Mouse (Mus musculus) cerebellum, adult 18-20 months (tissue): ENCODE data around the gene Hist1h2be.
A peak's percentile ranks its signal among the peaks of the same experiment; 100 is the strongest.
"Not testable (repeated sequence)": the region's sequence is repeated elsewhere in the genome, so short reads cannot be mapped to it uniquely, and the experiment has no call there.

Experiments used
- DNase-seq, 2 experiments: peaks; one replicate each; pipeline ENCODE4 v3.0.0; 2021

Hist1h2be gene

DNA sequence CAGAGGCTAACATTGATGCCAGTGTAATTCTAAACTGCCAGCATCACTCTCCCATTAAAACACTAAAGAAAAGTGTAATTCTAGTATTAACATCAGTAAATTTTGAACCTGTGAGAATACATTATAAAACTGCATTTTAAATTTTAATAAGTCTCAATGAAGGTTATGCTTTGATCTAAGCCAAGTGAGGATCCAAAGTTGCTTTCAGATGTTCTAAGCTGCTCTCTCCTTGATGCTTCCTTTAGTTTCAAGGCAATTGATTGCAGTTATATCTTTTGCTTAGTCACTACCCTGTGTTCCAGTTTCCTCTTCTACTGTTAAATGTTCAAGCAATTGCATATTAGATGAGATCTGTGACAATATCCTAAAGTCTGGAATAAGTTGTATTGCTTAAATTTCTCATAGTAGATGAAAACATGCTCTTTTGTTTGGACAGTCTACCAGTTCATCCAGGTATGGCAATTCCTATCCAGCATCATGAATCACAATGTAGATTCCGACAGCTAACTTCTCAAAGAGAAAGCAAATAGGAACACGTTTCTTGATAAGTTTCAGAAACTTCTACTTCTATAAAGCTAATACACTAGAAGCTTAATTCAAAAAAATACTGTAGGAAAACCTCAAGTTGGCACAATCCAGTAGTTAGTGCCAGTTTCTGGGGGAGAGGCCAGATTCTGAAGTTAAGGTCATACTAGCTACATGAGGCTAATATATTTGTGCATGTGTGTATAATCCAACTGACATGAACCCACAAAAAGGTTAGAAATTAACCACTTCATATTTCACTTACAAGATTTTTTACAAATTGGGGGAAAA is 48.5 kb downstream of the Hist1h2be start:
- no peak for DNase-seq

DNA sequence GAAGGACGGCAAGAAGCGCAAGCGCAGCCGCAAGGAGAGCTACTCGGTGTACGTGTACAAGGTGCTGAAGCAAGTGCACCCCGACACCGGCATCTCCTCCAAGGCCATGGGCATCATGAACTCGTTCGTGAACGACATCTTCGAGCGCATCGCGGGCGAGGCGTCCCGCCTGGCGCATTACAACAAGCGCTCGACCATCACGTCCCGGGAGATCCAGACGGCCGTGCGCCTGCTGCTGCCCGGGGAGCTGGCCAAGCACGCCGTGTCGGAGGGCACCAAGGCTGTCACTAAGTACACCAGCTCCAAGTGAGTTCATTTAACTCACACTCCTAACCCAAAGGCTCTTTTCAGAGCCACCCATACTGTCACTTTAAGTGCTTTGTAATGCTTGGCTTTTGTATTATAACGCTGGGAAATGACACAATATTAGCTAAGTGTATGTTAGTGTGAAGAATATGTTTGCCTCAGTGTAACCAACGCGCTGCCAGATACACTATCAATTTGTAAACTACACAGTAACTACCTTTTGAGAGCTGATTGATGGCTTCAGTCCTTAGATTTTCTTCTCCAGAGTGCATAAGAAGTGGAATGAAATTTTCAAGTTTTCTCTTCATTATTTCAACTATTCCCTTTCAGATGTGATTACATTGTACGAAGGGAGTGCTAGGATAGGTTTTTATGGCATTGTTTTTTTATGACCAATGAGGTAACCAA is 49.3 kb downstream of the Hist1h2be start:
- peak in 1 of 2 experiments; percentile 19 for DNase-seq

DNA sequence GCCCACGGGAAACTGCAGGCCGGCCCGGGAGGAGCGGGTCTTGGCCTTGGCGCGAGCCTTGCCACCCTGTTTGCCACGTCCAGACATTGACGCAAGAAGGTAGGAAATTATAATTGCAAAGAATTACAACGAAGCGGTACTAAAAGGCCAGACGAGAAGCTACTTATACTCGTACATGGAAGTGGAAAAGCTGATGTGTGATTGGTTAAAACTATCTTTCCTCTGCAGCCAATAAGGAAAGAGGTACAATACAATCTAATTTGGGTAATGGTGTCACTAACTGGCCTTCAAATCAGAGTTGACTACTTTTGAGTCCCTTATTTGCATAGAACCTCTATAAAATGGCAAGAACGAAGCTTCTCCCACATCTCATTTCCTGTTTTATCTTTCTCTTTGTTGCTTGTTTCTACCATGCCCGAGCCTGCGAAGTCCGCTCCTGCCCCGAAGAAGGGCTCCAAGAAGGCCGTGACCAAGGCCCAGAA is 49.9 kb downstream of the Hist1h2be start, which contains the start of the genes Hist1h2ae and Hist1h2bg:
TSS of gene Hist1h2ae (minus strand) at position 199 of the 482 bp plus-strand sequence.
TSS of gene Hist1h2bg (plus strand) at position 375 of the 482 bp plus-strand sequence.
- DNase-seq, result peak in 1 of 2 experiments; percentile 57

DNA sequence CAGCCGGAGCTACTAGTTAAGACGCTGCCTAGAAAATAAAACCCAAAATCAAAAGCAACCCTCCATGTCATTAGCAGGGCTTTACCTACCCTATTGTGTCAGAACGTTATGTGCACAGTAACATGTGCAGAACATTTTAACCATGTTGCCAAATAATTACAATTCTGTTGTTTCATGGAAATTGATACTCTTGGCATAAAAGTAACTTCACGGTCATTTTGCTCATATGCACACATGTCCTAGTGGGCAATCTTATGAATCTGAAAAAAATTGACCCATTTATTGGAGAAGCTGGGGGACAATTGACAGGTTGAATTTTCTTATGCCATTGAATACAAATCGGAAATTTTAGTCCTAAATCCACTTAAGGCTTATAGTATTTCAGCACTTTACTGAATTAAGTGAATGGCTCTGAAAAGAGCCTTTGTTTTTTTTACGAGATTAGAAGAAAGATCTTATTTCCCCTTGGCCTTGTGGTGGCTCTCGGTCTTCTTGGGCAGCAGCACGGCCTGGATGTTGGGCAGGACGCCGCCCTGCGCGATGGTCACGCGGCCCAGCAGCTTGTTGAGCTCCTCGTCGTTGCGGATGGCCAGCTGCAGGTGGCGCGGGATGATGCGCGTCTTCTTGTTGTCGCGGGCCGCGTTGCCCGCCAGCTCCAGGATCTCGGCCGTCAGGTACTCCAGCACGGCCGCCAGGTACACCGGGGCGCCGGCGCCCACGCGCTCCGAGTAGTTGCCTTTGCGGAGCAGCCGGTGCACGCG is 50.5 kb downstream of the Hist1h2be start:
- not testable (repeated sequence) for DNase-seq

DNA sequence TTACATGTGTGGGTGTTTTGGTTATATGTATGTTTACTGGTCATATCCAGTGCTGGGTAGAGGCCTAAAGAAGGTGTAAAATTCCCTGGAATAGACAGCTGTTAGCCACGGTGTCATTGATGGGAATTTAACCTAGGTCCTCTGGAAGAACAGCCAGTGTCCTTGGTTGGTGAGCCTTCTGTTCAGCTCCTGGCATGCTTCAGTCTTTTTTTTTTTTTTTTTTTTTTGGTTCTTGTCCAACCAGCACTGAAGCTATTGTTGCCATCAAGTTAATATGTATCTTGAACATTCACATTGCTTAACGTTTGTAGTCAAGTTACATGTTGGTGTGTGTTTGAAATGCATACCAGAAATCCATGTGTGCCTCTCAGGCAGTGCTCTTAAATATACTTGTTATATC is 56.4 kb downstream of the Hist1h2be start:
- DNase-seq, result no peak

DNA sequence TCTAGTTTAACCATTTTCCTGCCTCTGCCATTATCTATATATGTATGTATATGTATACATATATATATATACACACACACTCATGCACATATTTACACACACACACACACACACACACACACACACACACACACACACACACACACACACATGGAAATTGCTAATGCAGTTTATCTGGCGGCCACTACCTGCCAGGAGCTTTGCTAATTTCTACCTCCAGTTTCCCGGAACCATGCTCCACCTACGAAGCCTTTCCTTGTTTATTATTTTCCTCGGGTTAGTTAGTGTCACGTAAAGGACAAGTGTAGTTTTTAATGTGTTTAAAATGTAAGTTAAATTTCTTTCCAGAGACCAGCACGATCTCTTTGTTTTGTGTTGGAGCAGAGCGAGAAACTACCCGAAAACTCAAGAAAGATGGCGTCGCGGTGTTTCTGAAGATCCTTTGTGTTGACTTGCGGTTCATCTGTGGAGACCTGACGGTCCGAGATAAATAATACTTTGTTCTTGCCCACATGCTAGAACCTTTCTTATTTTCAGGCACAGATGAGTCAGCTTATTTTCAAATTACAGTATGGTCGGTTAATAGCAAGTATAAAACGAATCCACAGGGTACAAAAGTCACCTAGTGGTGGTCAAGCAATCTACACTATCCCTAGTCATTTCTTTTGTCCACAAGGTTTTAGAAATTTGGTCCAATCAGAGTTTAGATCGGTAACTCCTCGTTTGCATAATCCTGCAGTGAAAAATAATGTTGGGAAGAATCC is 58.0 kb downstream of the Hist1h2be start:
- peak in 1 of 2 experiments; percentile 44 for DNase-seq

DNA sequence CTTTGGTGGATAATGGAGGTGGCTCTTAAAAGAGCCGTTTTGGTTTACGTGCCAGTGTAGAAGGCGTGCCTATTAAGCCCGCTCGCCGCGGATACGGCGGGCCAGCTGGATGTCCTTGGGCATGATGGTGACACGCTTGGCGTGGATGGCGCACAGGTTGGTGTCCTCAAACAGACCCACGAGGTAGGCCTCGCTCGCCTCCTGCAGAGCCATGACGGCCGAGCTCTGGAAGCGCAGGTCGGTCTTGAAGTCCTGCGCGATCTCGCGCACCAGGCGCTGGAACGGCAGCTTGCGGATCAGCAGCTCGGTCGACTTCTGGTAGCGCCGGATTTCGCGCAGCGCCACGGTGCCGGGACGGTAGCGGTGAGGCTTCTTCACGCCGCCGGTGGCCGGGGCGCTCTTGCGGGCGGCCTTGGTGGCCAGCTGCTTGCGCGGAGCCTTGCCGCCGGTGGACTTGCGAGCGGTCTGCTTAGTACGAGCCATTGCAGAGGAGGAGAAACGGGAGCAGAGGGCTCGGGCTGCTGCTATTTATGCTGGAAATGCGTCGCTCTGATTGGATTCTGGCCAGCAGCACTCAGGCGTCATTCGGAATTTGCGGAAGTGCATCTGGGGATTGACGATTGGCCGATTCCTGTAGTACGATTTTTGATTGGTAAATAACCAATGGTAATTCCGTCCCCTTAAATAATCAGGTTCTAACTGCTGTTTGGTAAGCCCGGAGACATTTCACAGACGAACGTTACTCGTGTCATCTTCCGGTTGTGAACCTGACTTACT is 58.9 kb downstream of the Hist1h2be start, which contains the start of gene Hist1h3e:
TSS of gene Hist1h3e (minus strand) at position 487 of the 777 bp plus-strand sequence.
- DNase-seq, result peak; percentile 87 to 89

DNA sequence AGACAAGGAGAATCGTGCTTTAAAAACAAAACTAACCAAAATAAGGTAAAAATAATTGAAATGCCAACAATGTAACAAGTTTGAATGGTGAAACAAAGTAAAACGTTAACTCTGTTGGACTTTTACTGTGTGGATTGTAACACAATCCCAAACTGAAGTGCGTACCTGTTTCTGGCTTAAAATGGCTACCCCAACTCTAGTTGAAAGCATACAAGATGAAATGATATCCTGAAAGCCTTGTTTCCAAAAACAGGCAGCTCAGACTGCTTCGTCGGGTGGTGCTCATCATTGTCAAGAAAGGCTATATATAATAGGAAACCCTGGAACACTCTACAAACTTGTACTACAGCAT is 59.4 kb downstream of the Hist1h2be start:
- not testable (repeated sequence) for DNase-seq

DNA sequence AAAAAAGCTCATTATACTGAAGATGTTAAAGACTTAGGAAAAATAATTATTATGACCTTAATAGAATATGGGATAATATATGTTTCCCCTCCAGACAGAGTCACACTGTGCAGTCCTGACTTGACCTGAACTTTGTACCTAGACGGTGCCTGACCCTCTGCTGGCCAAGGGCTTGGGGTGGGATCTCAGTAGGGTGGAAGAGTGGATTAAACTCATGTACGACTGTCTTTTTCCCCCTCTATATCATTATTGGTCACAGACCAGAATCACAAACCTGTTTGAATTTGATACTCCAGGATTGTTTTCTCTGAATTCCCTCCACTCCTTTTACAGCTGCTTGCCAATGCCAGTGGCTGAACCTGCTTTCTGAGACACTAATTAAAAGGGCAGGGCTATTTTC is 60.2 kb downstream of the Hist1h2be start:
- DNase-seq, result not testable (repeated sequence)

DNA sequence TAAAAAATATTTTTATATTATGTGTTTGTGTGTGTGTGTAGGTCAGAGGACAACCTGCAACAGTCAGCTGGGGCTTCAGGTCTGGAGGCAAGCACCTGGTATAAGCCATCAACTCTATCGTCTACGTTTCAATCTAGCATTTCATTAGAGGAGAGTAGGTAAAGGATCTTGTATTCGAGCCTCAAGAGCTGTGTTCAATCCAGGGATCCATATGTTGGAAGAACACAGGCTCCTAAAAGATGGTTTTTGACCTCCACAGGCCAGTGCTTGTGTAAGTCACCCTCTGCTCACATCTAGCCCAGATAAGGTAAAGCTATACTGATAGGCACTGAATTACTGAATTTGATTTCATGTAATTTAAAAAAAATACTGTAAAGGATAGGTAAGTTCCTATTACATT is 64.0 kb downstream of the Hist1h2be start:
- no peak for DNase-seq

DNA sequence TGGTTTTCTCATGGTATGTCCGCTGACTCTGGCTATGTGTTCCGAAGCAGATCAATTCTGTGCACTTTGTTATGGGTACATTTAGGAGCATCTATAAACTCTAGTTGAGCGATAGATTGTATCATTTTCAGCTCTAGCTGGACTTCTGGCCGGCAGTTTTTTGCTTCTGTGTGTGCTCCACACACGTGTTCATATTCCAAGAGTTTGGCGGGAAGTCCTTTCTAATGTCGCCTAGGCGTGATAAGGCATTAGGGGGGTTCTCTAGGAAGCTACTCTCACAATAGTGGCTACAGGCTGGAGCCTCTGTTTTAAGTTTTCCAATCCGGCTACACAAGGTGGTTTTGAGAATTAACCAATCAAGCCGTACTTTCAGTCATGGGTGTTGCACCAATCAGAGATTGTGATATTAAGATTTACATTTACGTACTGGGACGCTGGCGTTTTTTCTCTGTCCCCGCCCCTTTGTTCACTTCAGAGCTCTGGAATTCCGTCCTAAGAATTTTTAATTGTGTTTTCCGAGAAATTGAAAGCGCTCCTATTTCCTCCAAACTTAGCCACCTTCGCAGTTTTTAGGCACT is 65.0 kb downstream of the Hist1h2be start:
- DNase-seq, result peak; percentile 64 to 68

DNA sequence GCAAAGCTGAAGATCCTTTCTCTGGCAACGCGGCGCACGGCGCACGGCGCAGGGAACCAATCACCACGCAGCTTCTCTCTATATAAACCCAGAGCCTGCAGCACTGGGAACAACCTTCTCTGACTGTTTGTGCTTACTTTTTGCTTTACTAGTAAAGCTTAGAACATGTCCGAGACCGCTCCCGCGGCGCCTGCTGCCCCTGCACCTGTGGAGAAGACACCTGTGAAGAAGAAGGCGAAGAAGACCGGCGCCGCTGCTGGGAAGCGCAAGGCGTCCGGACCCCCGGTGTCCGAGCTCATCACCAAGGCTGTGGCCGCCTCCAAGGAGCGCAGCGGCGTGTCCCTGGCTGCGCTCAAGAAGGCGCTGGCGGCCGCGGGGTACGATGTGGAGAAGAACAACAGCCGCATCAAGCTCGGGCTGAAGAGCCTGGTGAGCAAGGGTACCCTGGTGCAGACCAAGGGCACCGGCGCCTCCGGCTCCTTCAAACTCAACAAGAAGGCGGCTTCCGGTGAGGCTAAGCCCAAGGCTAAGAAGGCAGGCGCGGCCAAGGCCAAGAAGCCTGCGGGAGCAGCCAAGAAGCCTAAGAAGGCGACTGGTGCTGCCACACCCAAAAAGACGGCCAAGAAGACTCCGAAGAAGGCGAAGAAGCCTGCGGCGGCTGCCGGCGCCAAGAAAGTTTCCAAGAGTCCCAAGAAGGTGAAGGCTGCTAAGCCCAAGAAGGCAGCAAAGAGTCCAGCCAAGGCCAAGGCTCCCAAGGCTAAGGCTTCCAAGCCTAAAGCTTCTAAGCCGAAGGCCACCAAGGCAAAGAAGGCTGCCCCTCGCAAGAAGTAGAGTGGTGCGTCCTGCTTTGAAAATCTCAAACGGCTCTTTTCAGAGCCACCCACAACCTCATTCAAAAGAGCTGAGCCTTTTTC is 65.7 kb downstream of the Hist1h2be start:
- peak; percentile 71 to 72 for DNase-seq

DNA sequence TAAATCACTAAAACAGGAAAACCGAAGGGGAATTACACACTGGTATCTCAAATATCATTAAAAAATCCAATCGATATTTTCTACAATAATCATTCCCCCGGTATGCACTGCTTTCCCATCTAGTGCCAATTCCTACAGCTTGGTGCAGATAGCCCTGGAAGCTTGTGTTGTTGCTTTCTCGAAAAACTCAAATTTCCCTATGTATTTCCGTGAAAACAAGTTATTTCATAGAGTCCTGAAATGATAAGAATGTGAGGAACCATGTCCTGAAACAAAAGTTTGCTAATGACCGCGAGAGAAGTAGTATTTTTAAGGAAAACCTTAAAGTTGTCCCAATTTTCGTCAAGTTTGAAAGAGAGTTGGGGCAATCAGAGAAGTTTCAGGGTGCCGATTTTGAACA is 66.5 kb downstream of the Hist1h2be start:
- DNase-seq, result no peak

DNA sequence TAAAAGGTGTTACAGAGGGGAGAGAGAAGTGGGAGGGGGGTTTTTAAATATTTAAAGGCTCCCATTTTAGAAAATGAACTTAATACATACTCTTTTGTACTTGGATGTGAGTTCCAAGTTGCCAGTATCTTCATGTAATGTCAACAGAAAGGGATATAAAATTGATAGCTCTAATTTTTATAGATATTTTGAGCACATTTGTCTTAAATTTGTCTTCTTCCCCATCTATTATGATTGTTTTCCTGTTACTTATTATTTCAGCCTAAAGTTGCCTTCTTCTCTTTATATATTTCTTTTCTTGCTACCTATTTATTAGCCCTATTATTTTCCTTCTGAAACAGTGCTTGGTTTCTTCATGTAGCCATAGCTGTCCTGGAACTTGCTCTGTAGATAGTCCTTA is 68.0 kb downstream of the Hist1h2be start, which contains the start of gene Hist1h1d:
TSS of gene Hist1h1d (plus strand) at position 301 of the 400 bp plus-strand sequence.
- DNase-seq, result no peak

DNA sequence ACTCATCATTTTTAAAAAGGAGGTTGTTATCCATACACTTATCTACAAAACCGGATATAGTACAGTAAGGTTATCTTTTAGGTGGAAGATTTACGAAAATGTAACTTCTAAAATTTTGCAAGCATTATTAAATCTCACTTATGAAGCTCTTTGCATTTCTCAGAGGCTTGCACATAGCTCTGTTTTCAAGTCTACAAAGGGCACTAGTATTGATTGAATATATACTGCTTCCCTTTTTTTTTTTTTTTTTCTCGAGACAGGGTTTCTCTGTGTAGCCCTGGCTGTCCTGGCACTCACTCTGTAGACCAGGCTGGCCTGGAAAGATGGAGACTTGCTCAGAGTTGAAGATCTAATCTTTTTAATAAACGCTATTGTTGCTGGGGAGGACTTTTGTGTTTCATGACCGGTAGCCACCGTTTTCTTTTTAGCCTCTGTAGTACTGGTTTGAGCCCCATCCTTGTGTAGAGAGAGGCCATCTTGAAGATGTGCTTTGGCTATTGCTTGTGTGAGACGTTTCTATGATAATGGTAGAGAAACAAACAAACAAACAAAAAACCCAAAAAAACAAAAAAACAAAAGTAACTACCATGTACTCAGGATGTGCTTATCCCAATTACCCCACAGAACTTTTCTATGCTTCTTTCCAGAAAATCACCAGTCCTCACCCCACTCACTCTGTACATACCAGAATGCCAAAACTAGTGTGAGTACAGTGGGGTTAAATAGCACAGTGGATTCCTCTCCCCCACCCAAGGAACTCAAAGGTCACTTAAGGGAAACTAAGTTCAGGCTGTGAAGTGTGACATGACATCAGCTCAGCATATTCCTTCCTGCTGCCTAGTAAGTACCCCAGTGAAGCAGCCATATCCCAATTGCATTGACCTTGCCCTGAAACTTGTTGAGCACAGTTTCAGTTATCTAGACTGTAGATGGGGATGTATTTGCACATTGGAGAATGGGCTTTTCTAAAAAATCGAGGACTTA is 68.7 kb downstream of the Hist1h2be start:
- no peak for DNase-seq

DNA sequence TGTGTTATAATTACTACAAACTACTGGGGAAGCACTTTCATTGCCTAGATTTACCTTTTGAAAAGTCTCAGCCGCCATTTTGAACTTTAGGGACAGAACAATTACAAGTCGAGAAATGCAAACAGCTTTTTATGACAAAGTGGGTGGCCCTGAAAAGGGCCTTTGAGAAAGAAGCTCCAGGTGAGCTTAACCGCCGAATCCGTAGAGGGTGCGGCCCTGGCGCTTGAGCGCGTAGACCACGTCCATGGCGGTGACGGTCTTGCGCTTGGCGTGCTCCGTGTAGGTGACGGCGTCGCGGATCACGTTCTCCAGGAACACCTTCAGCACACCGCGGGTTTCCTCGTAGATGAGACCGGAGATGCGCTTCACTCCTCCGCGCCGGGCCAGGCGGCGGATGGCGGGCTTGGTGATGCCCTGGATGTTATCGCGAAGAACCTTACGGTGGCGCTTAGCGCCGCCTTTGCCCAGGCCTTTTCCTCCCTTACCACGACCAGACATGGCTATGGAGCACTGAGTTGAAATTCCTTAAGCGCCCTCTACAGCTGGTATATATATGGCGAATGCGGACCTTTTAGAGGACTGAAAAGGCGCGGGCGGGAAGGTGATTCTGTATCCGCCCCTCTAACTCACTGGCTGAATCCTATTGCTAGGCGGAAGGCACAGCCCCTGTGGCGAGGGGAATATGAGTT is 69.6 kb downstream of the Hist1h2be start, which contains the start of gene Hist1h4f:
TSS of gene Hist1h4f (minus strand) at position 503 of the 689 bp plus-strand sequence.
- DNase-seq, result peak; percentile 85 to 89

DNA sequence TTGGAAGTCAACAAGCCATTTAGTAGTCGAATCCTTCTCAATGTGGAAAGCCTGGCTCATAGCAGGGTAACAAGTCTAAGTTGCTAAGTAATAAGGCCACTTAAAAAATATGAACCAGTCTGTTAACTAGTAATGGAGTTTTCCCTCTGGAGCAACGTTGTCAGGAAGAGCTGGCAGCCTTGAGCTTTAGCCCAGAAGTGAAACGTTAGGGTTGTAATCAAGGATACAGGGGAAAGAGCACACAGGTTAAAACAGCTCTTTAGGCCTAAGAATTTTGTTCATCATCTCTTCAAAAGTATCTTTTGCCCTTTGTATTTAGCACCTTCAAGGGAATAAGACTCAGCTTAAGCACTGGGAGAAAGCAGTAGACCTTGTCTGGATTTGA is 70.2 kb downstream of the Hist1h2be start:
- DNase-seq, result no peak

DNA sequence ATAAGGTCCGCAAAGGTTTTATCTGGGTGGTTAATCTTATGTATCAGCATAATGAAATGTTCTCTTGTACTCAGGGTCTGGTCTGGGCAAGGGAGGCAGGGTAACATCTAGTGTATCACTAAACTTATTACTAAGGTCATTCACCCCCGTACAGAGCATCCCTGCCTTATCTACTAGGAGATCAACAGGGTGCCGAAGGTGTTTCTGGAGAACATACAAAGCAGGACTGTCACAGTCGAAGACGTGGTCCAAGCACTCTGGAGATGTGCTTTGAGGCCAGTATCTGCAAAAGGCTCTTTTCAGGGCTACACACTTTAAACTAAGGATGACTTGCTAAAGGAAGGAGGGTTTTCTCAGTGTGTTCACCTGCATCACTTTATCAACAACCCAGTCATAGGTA is 74.2 kb downstream of the Hist1h2be start:
- DNase-seq, result no peak
